Mouse (Mus musculus) small intestine, adult 2 months (tissue): ENCODE data around the gene Kdr. TPM values are rescaled to one million over a fixed set of nuclear protein-coding genes. Genes with fewer than 3 reads are reported as not detected.
"Not testable (repeated sequence)": the region's sequence is repeated elsewhere in the genome, so short reads cannot be mapped to it uniquely, and the experiment has no call there.

Source experiments
- H3K27ac ChIP-seq: fragments of 200-500 bp; 2 replicates; pipeline ENCODE4 v1.5.1; 2012; ENCODE audit warnings: low read depth, low read length, control low read depth, inconsistent platforms; ENCODE audit not compliant: insufficient read depth
- H3K27me3 ChIP-seq: fragments of 200-500 bp; 2 replicates; pipeline ENCODE4 v1.6.1; 2012; ENCODE audit warnings: mild to moderate bottlenecking, moderate library complexity, low read length, inconsistent platforms; ENCODE audit not compliant: control insufficient read depth, insufficient read depth
- H3K36me3 ChIP-seq: fragments of 200-500 bp; 2 replicates; pipeline ENCODE4 v1.6.1; 2012; ENCODE audit warnings: mild to moderate bottlenecking, low read length, control low read depth, inconsistent platforms; ENCODE audit not compliant: control insufficient read depth, insufficient read depth
- H3K4me1 ChIP-seq: fragments of 200-500 bp; 2 replicates; pipeline ENCODE4 v1.6.1; 2012; ENCODE audit warnings: low read length, inconsistent platforms, mixed read lengths; ENCODE audit not compliant: control insufficient read depth, insufficient read depth, insufficient read length
- H3K4me3 ChIP-seq: fragments of 200-500 bp; 2 replicates; pipeline ENCODE4 v1.5.1; 2012; ENCODE audit warnings: low read depth, mild to moderate bottlenecking, control low read depth, inconsistent platforms, low read length, moderate library complexity
- CTCF ChIP-seq: fragments of 200-500 bp; IDR thresholded peaks from 2 replicates; pipeline ENCODE4 v1.5.1; 2012; ENCODE audit warnings: low read depth, mild to moderate bottlenecking, control low read depth, inconsistent platforms, low read length, moderate library complexity, mixed read lengths; ENCODE audit not compliant: insufficient replicate concordance, insufficient read length; ENCODE audit errors: extremely low read depth
- POLR2A ChIP-seq: fragments of 200-500 bp; IDR thresholded peaks from 2 replicates; pipeline ENCODE4 v1.6.1; 2012; ENCODE audit warnings: low read depth, mild to moderate bottlenecking, control low read depth, inconsistent platforms, low read length, moderate library complexity
- WGBS: fragments of 180-500 bp; shearing (Covaris S2); methylation state at CpG from one replicate; pipeline ENCODE4 v1.1.7; 2018; 5-methylcytosine and 5-hydroxymethylcytosine counted together
- polyA plus RNA-seq: library from polyadenylated mRNA; depleted of rRNA; stranded (reverse); fragments of >200 nt; gene quantifications from 2 replicates; pipeline ENCODE4 v1.2.3, GENCODE M21; 2012

The Kdr gene
- polyA plus RNA-seq, 1 experiment: 4.5 TPM

GRCm38 (mm10) chr5:75934201-75934600, 44.1 kb downstream of the Kdr start:
- no peaks in the 10 kb centered on the region for H3K36me3 ChIP-seq
- H3K27ac ChIP-seq: no peak overlapping the region; the same call in 1 of the 2 replicates
- H3K27me3 ChIP-seq: no peaks in the 10 kb centered on the region
- no peak for TF ChIP-seq CTCF
- no peak for TF ChIP-seq POLR2A
- 81% methylated on average over 10 of the region's 10 CpGs for WGBS
- H3K4me1 ChIP-seq: no peaks in the 10 kb centered on the region
- no peak overlapping the region for H3K4me3 ChIP-seq

- no peaks in the 10 kb centered on the region for H3K4me1 ChIP-seq
- peak overlapping the region; percentile 22 for H3K4me3 ChIP-seq
- 0 out of 2 replicates have a peak overlapping the region, but pooled peaks have one; percentile 3 for H3K27ac ChIP-seq
- H3K36me3 ChIP-seq: no peaks in the 10 kb centered on the region
- no peak for TF ChIP-seq CTCF
- TF ChIP-seq POLR2A: no peak
- no peaks in the 10 kb centered on the region for H3K27me3 ChIP-seq
- WGBS: 65% methylated on average over 20 of the region's 20 CpGs
Observed at GRCm38 (mm10) chr5:75933521-75934044, 44.7 kb downstream of the Kdr start.

GRCm38 (mm10) chr5:75931458-75931857, 46.8 kb downstream of the Kdr start:
- 85% methylated on average over 4 of the region's 4 CpGs for WGBS
- H3K27me3 ChIP-seq, H3K36me3 ChIP-seq, H3K4me3 ChIP-seq, H3K27ac ChIP-seq, H3K4me1 ChIP-seq: not testable (repeated sequence)

GRCm38 (mm10) chr5:75929960-75930359, 48.3 kb downstream of the Kdr start:
- H3K4me3 ChIP-seq: no peak overlapping the region
- no peaks in the 10 kb centered on the region for H3K36me3 ChIP-seq
- H3K27ac ChIP-seq: no peak overlapping the region
- H3K27me3 ChIP-seq: no peaks in the 10 kb centered on the region
- 40% methylated on average over 7 of the region's 7 CpGs for WGBS
- TF ChIP-seq CTCF (no peak), POLR2A (no peak)
- no peaks in the 10 kb centered on the region for H3K4me1 ChIP-seq

GRCm38 (mm10) chr5:75922677-75923076, 55.6 kb downstream of the Kdr start:
- WGBS: 47% methylated on average over 6 of the region's 6 CpGs
- TF ChIP-seq POLR2A (no peak), CTCF (no peak)
- Histone ChIP-seq H3K4me1 (no peaks in the 10 kb centered on the region), H3K36me3 (no peaks in the 10 kb centered on the region), H3K27ac (no peak overlapping the region), H3K27me3 (no peaks in the 10 kb centered on the region), H3K4me3 (no peak overlapping the region)

GRCm38 (mm10) chr5:75921730-75922387, 56.4 kb downstream of the Kdr start:
- no peak overlapping the region for H3K4me3 ChIP-seq
- H3K27ac ChIP-seq: no peak overlapping the region
- WGBS: 22% methylated on average over 12 of the region's 12 CpGs
- H3K36me3 ChIP-seq: no peaks in the 10 kb centered on the region
- H3K4me1 ChIP-seq: no peaks in the 10 kb centered on the region
- H3K27me3 ChIP-seq: no peaks in the 10 kb centered on the region
- TF ChIP-seq POLR2A (no peak), CTCF (no peak)

- Histone ChIP-seq H3K27ac (no peak overlapping the region), H3K4me1 (no peaks in the 10 kb centered on the region), H3K27me3 (no peaks in the 10 kb centered on the region), H3K36me3 (no peaks in the 10 kb centered on the region), H3K4me3 (no peak overlapping the region)
- TF ChIP-seq CTCF (no peak), POLR2A (no peak)
- WGBS: 76% methylated on average over 7 of the region's 7 CpGs
Observed at GRCm38 (mm10) chr5:75919601-75920000, 58.7 kb downstream of the Kdr start.
